Mouse (Mus musculus): ENCODE results near the gene Slc34a3.

DNA sequence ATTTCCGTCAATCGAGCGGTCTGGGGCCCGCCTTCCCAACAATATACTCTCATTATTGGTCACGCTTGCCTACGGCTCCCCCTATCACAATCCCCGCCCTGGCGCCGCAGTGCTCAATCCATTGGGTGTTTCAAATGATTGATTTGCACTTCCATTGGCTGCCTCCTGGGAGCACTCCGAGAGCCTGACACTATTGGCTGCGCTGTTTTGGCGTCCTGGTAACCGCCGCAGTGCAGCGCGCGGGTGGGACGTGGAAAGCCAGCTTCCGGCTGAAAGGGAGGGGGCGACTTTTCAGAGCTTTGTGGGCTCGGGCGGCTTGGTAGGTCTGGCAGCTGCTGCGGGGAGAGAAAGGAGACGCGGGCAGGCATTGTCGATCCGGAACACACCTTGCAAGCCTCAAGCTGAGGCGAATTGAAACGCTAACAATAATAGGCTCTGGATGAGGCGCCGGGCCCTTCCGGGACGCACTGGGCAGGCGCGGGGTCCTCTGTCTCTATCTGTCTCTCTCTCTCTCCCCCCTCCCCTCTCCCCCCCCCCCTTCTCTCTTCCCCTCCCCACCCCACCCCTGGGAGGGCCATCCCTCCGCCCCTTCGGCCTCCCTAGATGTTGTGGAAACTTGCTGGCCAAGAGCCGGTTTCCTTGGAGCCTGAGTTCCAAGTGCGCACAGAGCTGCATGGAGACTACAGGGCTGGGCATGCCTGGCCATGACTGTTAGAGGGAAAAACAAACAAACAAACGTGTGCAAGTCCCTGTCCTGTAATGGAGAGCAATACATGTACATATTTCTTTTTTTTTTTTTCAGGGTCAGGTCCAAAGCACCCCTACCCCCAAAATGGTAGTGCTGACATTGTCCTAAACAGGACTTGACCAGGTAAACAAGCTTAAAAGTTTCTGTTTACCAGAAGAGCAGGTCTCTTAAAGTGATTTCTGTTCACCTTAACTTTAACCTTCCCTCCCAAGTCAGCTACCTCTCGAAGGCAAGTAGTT lies 9.1 kb downstream of the Slc34a3 start:
- TF ChIP-seq CTCF (IDR thresholded peaks at IDR 0.05; ENCODE audit: borderline replicate concordance, insufficient read depth, low read depth, low read length) (no peak), POLR2A (IDR thresholded peaks at IDR 0.05; ENCODE audit: borderline replicate concordance, insufficient read depth, low read length) (peak; percentile 60; the same call in 1 of the 2 replicates)
